Mouse (Mus musculus): Measurements from ENCODE around the gene Dpt.
A peak's percentile ranks its signal among the peaks of the same experiment; 100 is the strongest.
"Not testable (repeated sequence)": the region's sequence is repeated elsewhere in the genome, so short reads cannot be mapped to it uniquely, and the experiment has no call there.

The Dpt gene

GRCm38 (mm10) chr1:164796471-164796870 is at the start of gene Dpt:
Gene Dpt, plus strand, starts transcription at chr1:164796644.
- DNase-seq = no peak

- DNase-seq = no peak
Measured at GRCm38 (mm10) chr1:164753736-164754135, 42.7 kb upstream of the Dpt start.

GRCm38 (mm10) chr1:164755671-164756070 is 40.8 kb upstream of the Dpt start:
- DNase-seq = no peak

GRCm38 (mm10) chr1:164756951-164757350 is 39.5 kb upstream of the Dpt start:
- no peak for DNase-seq

- DNase-seq = no peak
Measured at GRCm38 (mm10) chr1:164758401-164758800, 38.0 kb upstream of the Dpt start.

GRCm38 (mm10) chr1:164762276-164762675 is 34.2 kb upstream of the Dpt start:
- no peak for DNase-seq

GRCm38 (mm10) chr1:164766646-164767045 is 29.8 kb upstream of the Dpt start:
- DNase-seq = no peak

- peak; percentile 45 for DNase-seq
Measured at GRCm38 (mm10) chr1:164770611-164771010, 25.8 kb upstream of the Dpt start.

- DNase-seq = no peak
Measured at GRCm38 (mm10) chr1:164780851-164781510, 15.5 kb upstream of the Dpt start.

GRCm38 (mm10) chr1:164786165-164786564 is 10.3 kb upstream of the Dpt start:
- DNase-seq = no peak

GRCm38 (mm10) chr1:164787771-164788170 is 8.7 kb upstream of the Dpt start:
- peak; percentile 95 for DNase-seq

GRCm38 (mm10) chr1:164788292-164788691 is 8.2 kb upstream of the Dpt start:
- no peak for DNase-seq

- DNase-seq = not testable (repeated sequence)
Measured at GRCm38 (mm10) chr1:164790296-164790695, 6.1 kb upstream of the Dpt start.

GRCm38 (mm10) chr1:164793049-164793448 is 3.4 kb upstream of the Dpt start:
- DNase-seq = no peak

- no peak for DNase-seq
Measured at GRCm38 (mm10) chr1:164797746-164798285, 1.4 kb downstream of the Dpt start.

- DNase-seq = no peak
Measured at GRCm38 (mm10) chr1:164798471-164798922, 2.1 kb downstream of the Dpt start.

- DNase-seq = no peak
Measured at GRCm38 (mm10) chr1:164799161-164799560, 2.7 kb downstream of the Dpt start.

- no peak for DNase-seq
Measured at GRCm38 (mm10) chr1:164804277-164804676, 7.8 kb downstream of the Dpt start.

GRCm38 (mm10) chr1:164804751-164805435 is 8.4 kb downstream of the Dpt start:
- no peak for DNase-seq

- no peak for DNase-seq
Measured at GRCm38 (mm10) chr1:164809371-164809770, 12.9 kb downstream of the Dpt start.

- DNase-seq = peak; percentile 62
Measured at GRCm38 (mm10) chr1:164811296-164811695, 14.9 kb downstream of the Dpt start.

- peak; percentile 43 for DNase-seq
Measured at GRCm38 (mm10) chr1:164814243-164814642, 17.8 kb downstream of the Dpt start.

- no peak for DNase-seq
Measured at GRCm38 (mm10) chr1:164815330-164815729, 18.9 kb downstream of the Dpt start.

- no peak for DNase-seq
Measured at GRCm38 (mm10) chr1:164817331-164817730, 20.9 kb downstream of the Dpt start.

All from cerebellum, adult 11-12 months (tissue).